Mouse (Mus musculus) MEL-GATA-1-ER (cell line): Measurements from ENCODE around the gene Gm1673.

ENCODE experiments used
- DNase-seq: peaks from one replicate; pipeline ENCODE4 v3.0.0-alpha.2; 2012; ENCODE audit warnings: low read depth; ENCODE audit errors: extremely low read depth

The Gm1673 gene

GRCm38 (mm10) chr5:33997051-33997741, 14.0 kb downstream of the Gm1673 start:
- no peak for DNase-seq

DNA sequence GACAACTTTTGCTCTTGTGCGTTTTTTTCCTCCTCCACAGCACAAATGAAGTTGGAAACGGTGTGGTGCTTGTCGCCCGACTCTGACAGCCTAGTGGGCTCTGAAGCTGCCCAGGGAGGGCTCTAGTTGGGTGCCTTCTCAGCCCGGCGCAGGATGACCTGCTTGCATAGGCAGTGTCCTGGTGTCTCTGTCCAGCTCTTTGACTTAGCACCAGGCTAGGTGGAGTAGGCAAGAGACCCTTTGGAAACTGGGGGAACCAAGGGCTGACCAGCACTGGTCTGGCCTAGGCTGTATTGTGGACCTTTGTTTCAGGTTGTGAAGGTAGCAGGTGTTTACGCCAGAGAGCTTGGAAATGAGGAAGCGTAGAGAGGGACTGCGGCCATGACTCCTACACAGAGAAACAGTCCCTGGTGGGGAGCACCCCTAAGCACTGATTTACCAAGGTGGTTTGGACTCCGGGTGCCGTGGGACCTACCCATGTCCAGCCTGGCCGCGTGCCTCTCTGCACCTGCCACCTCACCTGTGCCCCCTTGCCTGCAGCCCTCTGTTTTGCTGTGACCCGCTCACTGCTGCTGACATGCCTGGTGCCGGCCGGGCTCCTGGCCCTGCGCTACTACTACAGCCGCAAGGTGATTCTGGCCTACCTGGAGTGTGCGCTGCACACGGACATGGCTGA, 14.7 kb downstream of the Gm1673 start:
- DNase-seq: no peak

GRCm38 (mm10) chr5:33998505-33998877, 15.3 kb downstream of the Gm1673 start:
- DNase-seq: no peak

DNA sequence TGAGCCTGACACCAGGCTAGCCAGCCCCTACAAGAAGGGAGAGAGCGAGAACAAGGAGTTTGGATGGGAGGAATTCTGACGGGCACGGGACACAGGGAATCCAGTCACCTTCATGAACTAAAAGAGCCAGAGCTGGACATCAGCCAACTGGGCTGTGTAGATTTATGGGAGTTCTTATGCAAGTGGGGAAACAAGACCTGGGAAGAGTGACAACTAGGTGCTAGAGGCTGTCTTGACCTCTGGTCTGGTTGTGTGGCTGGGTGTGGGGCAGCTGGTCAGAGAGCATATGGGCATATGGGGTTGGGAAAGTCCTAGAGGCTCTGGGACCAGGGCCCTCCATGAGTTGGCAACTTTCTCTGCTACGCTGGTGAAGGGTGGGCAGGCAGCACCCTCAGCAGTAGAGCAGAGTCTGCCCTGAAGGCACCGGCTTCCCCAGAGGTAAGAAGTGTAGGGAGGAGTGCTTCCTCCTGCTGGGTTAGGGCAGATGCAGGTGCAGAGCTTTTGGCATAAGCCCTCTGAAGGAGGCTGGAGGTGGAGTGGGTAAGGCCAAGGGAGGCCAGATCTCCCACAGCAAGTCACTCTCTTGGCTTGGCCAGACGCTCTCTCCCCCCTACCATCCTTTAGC, 16.3 kb downstream of the Gm1673 start:
- DNase-seq: no peak

- DNase-seq: no peak
Observed at GRCm38 (mm10) chr5:34000809-34001208, 17.6 kb downstream of the Gm1673 start.

DNA sequence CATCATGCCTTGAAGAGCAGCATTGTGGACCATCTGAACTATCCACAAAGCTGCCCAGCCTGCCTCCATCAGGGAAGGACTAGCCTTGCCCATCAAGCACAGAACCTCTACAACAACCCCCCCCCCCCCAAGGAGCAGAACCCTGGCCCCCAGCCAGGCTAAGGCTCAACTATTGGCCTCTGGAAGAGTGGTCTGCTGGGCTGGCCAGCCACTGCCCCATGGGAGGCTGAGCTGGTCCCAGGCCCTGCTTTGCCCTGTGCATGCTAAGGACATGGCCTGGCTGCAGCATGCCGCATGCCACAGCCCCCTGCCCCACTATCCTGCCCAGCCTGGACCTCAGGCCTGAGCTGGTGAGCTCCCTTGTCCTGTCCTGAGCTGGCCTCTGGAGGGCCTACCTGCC, 18.2 kb downstream of the Gm1673 start:
- DNase-seq: no peak

- DNase-seq: no peak
Observed at GRCm38 (mm10) chr5:34002636-34003035, 19.4 kb downstream of the Gm1673 start.

DNA sequence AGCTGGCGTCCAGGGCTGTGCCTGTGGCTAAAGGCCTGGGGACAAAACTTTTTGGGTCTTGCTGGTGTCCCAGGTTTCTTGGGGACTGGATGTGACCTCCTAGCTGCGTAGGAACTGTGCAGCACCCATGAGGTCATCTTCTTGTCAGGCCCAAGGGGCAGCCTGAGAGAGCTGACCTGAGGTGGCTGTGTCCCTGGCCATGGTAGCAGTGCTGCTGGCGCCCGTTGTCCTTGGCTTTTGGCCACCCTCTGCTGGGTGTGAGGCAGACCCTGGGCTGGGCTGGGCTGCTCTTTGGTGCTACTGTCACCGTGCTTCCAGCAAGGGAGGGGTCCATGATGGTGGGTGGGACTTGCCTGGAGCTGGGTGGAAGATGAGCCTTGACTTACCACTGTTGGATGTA, 21.4 kb downstream of the Gm1673 start:
- no peak for DNase-seq

DNA sequence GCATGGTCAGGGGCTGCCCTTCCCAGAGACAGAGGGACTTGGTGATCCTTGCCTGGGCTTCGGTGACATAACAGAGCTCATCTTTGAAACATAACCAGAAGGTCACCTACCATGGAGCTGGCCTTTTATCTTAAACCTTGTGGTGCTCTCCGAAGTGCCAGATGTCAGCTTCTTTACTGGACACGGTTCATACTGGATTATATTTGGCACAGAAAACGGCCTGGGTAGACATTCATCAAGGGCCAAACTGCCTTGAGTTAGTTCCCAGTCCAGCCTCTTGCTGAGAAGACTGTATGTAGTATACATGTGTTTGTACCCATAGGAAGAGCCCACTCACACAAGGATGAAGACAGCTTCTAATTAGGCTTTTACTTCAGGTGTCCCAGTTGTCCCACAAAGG, 23.6 kb downstream of the Gm1673 start:
- no peak for DNase-seq

- no peak for DNase-seq
Observed at GRCm38 (mm10) chr5:34007392-34007941, 24.2 kb downstream of the Gm1673 start.

- DNase-seq: peak; percentile 6
Observed at GRCm38 (mm10) chr5:34014652-34015051, 31.4 kb downstream of the Gm1673 start.

GRCm38 (mm10) chr5:34018968-34019367, 35.7 kb downstream of the Gm1673 start:
- no peak for DNase-seq

GRCm38 (mm10) chr5:34030101-34030500, 46.9 kb downstream of the Gm1673 start:
- DNase-seq: no peak

DNA sequence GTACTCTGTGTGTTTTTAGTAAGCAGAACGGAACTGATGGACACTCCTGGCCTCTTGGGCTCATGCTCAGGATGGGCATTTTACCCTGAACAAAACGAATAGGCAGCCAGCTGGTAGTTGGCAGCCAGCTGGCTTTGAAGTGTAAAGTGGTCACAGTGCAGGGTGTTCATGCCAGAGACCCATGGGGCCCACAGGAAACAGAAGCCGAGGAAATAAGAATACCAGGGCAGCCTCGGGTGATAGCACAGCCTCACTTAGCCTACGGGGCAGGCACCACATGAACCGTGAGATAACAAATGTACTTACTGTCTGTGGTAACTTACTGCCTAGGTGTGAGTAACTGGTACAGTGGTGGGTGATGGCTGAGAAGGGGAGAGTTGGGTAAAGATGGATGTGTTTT, 47.8 kb downstream of the Gm1673 start:
- DNase-seq: no peak

- DNase-seq: no peak
Observed at GRCm38 (mm10) chr5:34032520-34032919, 49.3 kb downstream of the Gm1673 start.
